Mouse (Mus musculus): ENCODE measurements around the gene Ms4a4a. TPM values are rescaled to one million over a fixed set of nuclear protein-coding genes. Genes with fewer than 3 reads are reported as not detected.
"Not testable (repeated sequence)": the region's sequence is repeated elsewhere in the genome, so short reads cannot be mapped to it uniquely, and the experiment has no call there.

Gene Ms4a4a
- total RNA-seq, 2 experiments from 2014 or later, result 10.1 to 12.5 TPM

DNA sequence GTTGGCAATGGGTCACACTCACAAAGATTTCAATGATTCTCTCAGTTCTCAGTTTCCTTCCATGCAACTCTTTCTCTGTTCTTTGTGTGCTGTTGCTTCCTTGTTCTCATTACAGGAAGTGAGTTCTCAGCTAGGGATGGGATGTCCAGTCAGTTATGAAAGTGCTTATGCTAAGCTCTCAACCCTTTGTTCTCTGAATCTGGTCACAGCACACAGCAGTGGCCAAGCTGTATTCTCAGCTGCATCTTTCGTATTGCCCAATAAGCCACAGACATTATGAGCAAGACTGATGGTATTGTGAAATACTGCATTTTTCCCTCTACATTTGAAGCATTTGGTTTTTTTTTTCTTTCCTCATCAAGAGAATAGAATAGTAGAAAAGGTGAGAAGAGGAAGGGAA, 55.9 kb downstream of the Ms4a4a start:
- not testable (repeated sequence) for DNase-seq (ENCODE audit: low spot score in 2 of 2)

GRCm38 (mm10) chr19:11435058-11435834, 59.9 kb downstream of the Ms4a4a start:
- no peak for DNase-seq (ENCODE audit: low spot score in 2 of 2)

Other genes starting within 250 kb of the Ms4a4a start
- not detected for gene 1700017D01Rik, start 244.6 kb upstream of the Ms4a4a start, total RNA-seq (2021)
- not detected for gene 1700025F22Rik, start 210.2 kb upstream of the Ms4a4a start, total RNA-seq (2021)
- not detected for gene Ms4a13, start 178.8 kb upstream of the Ms4a4a start, total RNA-seq (2021)
- not detected for gene Ms4a12, start 143.1 kb upstream of the Ms4a4a start, total RNA-seq (2021)
- under 1 TPM; 0.29 to 0.30 TPM for gene Ms4a1, start 109.3 kb upstream of the Ms4a4a start, total RNA-seq (2021)
- gene Ms4a5, start 91.7 kb upstream of the Ms4a4a start, total RNA-seq (2021), result not detected
- under 1 TPM; 0.13 to 0.42 TPM for gene Ms4a14, start 61.1 kb upstream of the Ms4a4a start, total RNA-seq (2021)
- gene Ms4a7, start 39.4 kb upstream of the Ms4a4a start, total RNA-seq (2021), result 1 to 10 TPM; 1.3 to 6.4 TPM
- 1 to 10 TPM; 1.5 to 2.9 TPM for gene Ms4a4c, start 29.2 kb downstream of the Ms4a4a start, total RNA-seq (2021)
- gene Ms4a4b, start 68.0 kb downstream of the Ms4a4a start, total RNA-seq (2021), result 1 to 10 TPM in 1 of 2 experiments, under 1 TPM in 1; 0.70 to 2.0 TPM
- 10 to 100 TPM; 14.6 to 21.3 TPM for gene Ms4a6c, start 93.8 kb downstream of the Ms4a4a start, total RNA-seq (2021)
- 1 to 10 TPM in 1 of 2 experiments, not detected in 1; 1.1 TPM for gene Gm8369, start 110.4 kb downstream of the Ms4a4a start, total RNA-seq (2021)
- gene Ms4a6b, start 141.0 kb downstream of the Ms4a4a start, total RNA-seq (2021), result 10 to 100 TPM; 13.6 to 14.8 TPM
- gene Ms4a4d, start 161.3 kb downstream of the Ms4a4a start, total RNA-seq (2021), result 1 to 10 TPM; 3.5 to 3.9 TPM
- gene Ms4a6d, start 229.3 kb downstream of the Ms4a4a start, total RNA-seq (2021), result 10 to 100 TPM in 1 of 2 experiments, 1 to 10 TPM in 1; 8.2 to 11.6 TPM
- gene Ms4a2, start 248.2 kb downstream of the Ms4a4a start, total RNA-seq (2021), result not detected